Mouse (Mus musculus): ENCODE results near the gene Ppp2r5d. TPM values are rescaled to one million over a fixed set of nuclear protein-coding genes. Genes with fewer than 3 reads are reported as not detected.
A peak's percentile ranks its signal among the peaks of the same experiment; 100 is the strongest.

Gene Ppp2r5d
- total RNA-seq, 2 experiments from 2014 or later: 35.0 to 35.3 TPM

DNA sequence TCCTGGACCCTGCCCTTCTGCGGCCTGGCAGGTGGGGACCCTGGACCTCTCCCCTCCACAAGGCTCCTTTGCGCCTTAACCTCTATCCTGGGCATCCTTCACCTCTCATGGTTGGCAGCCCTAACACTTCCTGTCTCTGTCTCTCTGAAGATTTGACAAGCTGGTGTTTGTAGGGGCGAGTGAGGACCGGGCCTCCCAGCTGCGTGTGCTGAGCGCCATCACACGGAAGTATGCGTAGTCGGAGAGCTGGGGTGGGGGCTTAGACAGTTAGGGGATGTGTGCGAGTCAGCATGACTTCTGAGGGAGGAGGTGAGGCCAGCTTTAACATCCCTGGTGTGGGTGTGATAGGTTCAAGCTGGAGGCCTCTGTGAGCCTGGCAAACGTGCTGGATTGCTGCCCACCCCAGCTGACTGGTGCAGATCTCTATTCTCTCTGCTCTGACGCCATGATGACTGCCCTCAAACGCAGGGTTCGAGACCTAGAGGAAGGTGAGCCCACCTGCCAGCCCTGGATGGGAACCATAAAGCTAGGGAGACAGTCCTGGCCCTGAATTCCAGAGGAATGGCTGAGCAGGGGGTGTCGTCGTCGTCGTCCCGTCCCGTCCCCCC is 19.7 kb upstream of the Ppp2r5d start:
- intact Hi-C loops (cut with DNase I): no loop called here
- DNase-seq: no peak

DNA sequence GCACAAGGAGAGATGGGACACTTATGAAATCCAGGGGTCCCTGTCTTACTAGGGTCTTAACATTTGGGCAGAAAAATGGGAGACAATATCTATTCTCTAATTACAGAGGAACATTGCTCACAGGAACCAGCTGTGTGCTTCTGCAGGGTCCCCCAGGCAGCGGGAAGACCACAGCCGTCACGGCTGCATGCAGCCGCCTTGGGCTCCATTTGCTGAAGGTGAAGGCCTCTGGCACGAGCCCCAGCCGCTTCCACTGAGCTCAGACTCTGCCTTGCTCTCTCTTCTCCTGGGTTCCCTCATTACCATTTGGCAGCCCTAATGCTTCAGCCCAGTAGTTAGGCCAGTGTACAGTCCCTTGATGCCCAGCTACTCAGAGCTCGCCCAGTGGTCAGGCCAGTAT is 16.2 kb upstream of the Ppp2r5d start:
- intact Hi-C loops (cut with DNase I): no loop called here
- no peak for DNase-seq

DNA sequence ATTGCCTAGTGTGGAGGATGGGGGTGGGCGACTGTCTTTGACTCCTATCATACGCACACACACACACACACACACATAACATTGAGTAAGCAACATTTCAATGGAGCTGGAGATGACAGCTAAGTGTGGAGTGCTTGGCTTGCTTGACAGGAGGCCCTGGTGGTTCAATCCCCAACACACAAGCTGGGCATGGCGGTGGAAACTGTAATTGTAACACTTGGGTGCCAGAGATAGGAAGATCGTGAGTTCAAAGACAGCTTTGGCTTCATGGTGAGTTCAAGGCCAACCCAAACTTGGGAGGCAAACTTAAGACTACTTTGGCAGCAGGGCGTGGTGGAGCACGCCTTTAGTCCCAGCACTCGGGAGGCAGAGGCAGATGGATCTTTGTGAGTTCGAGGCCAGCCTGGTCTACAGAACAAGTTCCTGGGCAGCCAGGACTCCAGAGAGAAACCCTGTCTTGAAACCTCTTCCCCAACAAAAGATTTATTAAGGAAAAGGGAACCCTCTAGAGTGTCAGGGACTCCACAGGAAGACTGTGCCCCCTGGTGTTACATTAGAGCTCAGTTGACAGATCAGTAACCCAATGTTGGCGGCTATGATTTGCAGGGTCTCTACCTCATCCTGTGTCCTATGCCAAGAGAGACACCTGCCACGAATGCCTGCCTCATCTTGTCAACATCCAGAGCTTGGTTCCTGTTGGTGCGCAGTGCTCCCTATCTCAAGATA is 10.0 kb upstream of the Ppp2r5d start:
- intact Hi-C loops (cut with DNase I): loop anchor here (2.0 to 5.0 kb wide), 2 partner anchors 63 to 190 kb away; partner anchors contain the start of gene Cul7

DNA sequence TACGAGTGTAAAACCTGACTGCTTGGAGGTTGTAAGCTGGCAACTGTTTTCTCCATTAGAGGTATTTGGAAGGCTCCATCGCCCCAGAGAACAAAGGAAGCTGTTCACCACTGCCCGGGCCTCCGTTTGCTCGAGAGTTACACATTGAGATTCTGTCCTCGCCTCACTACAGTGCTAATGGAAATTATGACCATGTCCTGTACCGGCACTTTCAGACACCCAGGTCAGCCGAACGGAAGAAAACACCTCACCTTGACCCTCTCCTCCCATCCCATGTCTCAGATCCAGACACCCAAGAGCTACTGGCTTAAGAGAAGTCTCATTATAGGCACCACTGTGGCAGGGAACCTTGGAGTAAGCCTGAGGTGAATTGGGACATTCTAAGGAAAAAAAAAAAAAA is 8.9 kb upstream of the Ppp2r5d start:
- intact Hi-C loops (cut with DNase I): loop anchor here (2.0 to 5.0 kb wide), 3 partner anchors 37 to 189 kb away; partner anchors contain the start of gene Cul7
- no peak for DNase-seq

More for the DNA sequence above, 10.0 kb upstream of the Ppp2r5d start:
- no peak for DNase-seq

DNA sequence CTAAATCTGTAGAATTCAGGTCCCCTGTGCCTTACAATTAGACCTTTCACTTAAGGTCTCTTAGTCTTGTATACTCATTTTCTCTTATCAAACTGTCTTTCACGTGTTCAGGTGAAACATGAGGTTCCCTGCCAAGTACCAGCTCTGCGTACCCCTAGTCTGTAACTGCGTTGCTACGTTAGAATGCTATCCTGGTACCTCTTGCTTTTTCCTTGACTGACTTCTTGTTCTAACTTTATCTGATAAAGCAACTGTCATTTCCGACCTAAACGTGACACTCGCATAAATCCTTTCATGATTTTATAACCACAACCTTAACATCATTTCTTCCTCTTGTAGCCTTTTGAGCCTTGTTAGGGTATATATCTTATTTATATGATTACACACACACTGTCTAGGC is 7.5 kb upstream of the Ppp2r5d start:
- intact Hi-C loops (cut with DNase I): loop anchor here (2.0 to 5.0 kb wide), 2 partner anchors 36 to 60 kb away; partner anchors contain the start of gene Cul7
- no peak for DNase-seq

- DNase-seq: peak; percentile 60 to 69
- intact Hi-C loops (cut with DNase I): loop anchor here (2.0 to 5.0 kb wide), 2 partner anchors 35 to 59 kb away; partner anchors contain the start of gene Cul7
Measured at GRCm38 (mm10) chr17:46711612-46712271, 6.8 kb upstream of the Ppp2r5d start.

DNA sequence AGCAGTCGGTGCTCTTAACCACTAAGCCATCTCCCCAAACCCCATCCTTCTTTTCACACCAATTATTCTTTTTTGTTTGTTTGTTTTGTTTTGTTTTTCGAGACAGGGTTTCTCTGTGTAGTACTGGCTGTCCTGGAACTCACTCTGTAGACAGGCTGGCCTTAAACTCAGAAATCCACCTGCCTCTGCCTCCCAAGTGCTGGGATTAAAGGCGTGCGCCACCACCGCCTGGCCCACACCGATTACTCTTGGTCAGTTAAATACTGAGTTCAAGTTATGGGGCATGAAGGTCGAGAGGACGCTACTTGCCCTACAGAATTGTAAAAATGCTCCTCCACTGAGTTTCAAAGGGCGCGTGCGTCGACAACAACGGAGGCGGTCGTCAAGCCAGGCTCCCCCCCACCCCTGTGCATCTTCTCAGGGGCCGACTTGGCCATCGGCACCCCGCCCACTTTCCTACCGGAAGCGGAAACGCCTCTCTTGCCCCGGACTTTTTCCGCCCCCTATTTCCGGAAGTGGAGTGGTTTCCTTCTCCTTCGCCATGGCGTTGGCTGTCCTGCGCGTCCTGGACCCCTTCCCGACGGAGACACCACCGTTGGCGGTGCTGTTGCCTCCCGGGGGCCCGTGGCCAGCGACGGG is 6.2 kb upstream of the Ppp2r5d start, which contains the start of gene Pex6:
Gene Pex6, plus strand, starts transcription at position 505 of the 639 bp plus-strand sequence.
- DNase-seq: peak; percentile 92 to 96
- intact Hi-C loops (cut with DNase I): loop anchor here (5.0 kb wide), 1 partner anchor 59 kb away; the partner anchor contains the start of gene Cul7

GRCm38 (mm10) chr17:46706375-46707089 is 1.6 kb upstream of the Ppp2r5d start:
- no peak for DNase-seq
- intact Hi-C loops (cut with DNase I): no loop called here

GRCm38 (mm10) chr17:46703971-46704886 is 682 bp downstream of the Ppp2r5d start:
- intact Hi-C loops (cut with DNase I): no loop called here
- no peak for DNase-seq

- intact Hi-C loops (cut with DNase I): loop anchor here (1.0 kb wide), 1 partner anchor 21 kb away; no protein-coding TSS in a partner anchor
- DNase-seq: no peak
Measured at GRCm38 (mm10) chr17:46702506-46702905, 2.4 kb downstream of the Ppp2r5d start.

GRCm38 (mm10) chr17:46702100-46702499 is 2.8 kb downstream of the Ppp2r5d start:
- no peak for DNase-seq
- intact Hi-C loops (cut with DNase I): loop anchor here (1.0 kb wide), 1 partner anchor 21 kb away; no protein-coding TSS in a partner anchor

DNA sequence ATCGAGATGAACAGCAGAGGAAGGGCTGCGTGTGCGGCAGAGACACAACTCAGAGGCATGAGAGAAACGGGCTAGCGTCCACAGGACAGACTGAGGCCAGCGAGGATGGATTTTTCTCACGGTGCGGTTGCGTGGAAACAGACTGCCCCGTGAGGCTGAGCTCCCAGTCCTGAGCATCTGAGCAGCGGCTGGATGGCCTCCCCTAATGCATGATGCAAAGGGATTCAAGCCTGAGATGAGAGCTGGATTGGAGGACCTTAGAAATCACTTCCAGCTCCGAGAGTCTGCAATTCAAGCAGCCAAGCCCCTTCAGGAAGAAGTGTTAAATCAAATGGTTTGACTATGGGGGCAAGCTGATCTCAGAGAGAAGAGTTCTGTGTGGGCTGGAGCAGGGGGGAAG is 3.4 kb downstream of the Ppp2r5d start:
- intact Hi-C loops (cut with DNase I): no loop called here
- DNase-seq: no peak

- intact Hi-C loops (cut with DNase I): no loop called here
- no peak for DNase-seq
Measured at GRCm38 (mm10) chr17:46699912-46700311, 5.0 kb downstream of the Ppp2r5d start.

DNA sequence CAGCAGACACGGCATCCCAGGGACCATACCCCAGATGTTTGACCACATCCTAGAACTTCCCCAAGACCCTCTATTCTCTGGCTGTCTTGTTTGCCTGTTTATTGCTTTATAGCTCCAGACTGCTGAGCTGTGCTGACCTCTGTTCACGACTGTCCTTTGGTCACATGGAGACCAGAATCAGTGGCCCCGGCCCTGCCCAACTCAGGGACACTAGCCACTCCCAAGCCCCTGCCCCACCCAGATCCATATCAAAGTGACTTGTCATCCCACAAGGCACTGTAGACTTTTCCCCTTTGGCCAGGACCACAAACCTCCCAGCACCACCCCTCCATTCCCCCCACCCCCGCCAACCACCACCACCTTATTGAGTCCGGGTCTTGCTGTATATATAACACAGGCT is 5.7 kb downstream of the Ppp2r5d start:
- intact Hi-C loops (cut with DNase I): no loop called here
- no peak for DNase-seq

GRCm38 (mm10) chr17:46698515-46698914 is 6.4 kb downstream of the Ppp2r5d start:
- DNase-seq: no peak
- intact Hi-C loops (cut with DNase I): no loop called here

DNA sequence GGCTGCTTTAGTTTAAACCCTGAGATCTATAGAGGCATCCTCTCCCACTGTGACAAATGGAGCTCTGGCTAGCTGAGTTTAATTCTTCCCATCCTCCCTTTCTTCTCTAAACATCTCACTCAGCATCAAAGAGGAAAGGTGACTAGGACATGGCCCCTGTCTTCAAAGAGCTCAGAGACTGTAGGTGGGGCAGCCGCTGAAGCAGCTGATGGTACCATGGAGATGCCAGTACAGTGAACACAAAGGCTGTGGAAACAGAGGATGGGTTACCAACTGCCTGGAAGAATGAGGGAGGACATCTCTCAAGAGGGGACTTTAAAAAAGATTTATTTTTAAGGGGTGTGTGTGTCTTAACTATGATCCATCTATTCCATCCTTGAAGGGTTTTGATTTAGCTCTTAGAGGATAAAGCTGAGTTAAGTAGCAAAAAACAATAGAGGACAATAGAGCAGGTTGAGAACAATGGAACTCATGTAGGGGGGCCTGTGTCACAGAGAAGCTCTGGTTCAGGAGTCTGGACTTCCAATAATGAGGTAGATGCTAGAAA is 10.3 kb downstream of the Ppp2r5d start:
- intact Hi-C loops (cut with DNase I): no loop called here
- no peak for DNase-seq

- intact Hi-C loops (cut with DNase I): no loop called here
- DNase-seq: no peak
Measured at GRCm38 (mm10) chr17:46691390-46691789, 13.5 kb downstream of the Ppp2r5d start.

DNA sequence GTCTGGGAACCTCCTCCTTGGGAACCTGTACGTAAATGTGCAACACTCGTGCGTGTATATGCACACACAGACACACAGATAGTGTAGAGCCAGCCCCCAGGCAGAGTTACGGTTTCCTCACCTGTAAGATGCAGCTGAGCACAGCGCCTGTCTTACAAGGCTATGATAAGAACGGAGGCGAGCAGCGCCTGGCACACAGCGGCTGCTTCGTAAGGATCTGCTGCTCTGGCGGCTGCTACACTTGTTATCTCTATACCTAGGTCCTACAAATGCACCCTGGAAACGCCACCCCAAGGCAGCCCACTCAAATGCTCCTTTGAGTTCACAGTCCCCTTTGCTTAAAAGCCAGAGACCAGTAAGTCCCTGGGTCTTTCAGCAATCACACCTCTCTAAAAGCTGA is 14.2 kb downstream of the Ppp2r5d start:
- no peak for DNase-seq
- intact Hi-C loops (cut with DNase I): no loop called here

- intact Hi-C loops (cut with DNase I): no loop called here
- DNase-seq: no peak
Measured at GRCm38 (mm10) chr17:46685913-46686312, 19.0 kb downstream of the Ppp2r5d start.
